Mouse (Mus musculus) heart, embryonic 12.5 days (tissue): ENCODE results near the gene H2-Eb2. TPM values are rescaled to one million over a fixed set of nuclear protein-coding genes. Genes with fewer than 3 reads are reported as not detected.

Experiments
- ATAC-seq: fragments of 200-750 bp; cut with Nextera tagmentation; 2 replicates; pipeline ENCODE4 v1.8.0; 2017; ENCODE audit warnings: moderate TSS enrichment, moderate library complexity; ENCODE audit not compliant: insufficient number of reproducible peaks, low FRiP score
- H3K27ac ChIP-seq: fragments of 300-500 bp; sonication (generic); 2 replicates; pipeline ENCODE4 v1.5.1; 2016; ENCODE audit warnings: mild to moderate bottlenecking, moderate library complexity; ENCODE audit not compliant: poor library complexity, severe bottlenecking
- H3K27me3 ChIP-seq: fragments of 300-500 bp; sonication (generic); replicated peaks from 2 replicates; pipeline ENCODE4 v1.6.1; 2016; ENCODE audit warnings: mild to moderate bottlenecking, moderate library complexity
- H3K36me3 ChIP-seq: fragments of 300-500 bp; sonication (generic); 2 replicates; pipeline ENCODE4 v1.6.1; 2016; ENCODE audit warnings: mild to moderate bottlenecking, moderate library complexity
- H3K4me1 ChIP-seq: fragments of 300-500 bp; sonication (generic); replicated peaks from 2 replicates; pipeline ENCODE4 v1.6.1; 2016; ENCODE audit warnings: mild to moderate bottlenecking
- H3K4me2 ChIP-seq: fragments of 300-500 bp; sonication (generic); 2 replicates; pipeline ENCODE4 v1.6.1; 2016; ENCODE audit warnings: mild to moderate bottlenecking, moderate library complexity
- H3K4me3 ChIP-seq: fragments of 300-500 bp; sonication (generic); 2 replicates; pipeline ENCODE4 v1.5.1; 2016; ENCODE audit warnings: mild to moderate bottlenecking
- H3K9ac ChIP-seq: fragments of 300-500 bp; sonication (generic); 2 replicates; pipeline ENCODE4 v1.6.1; 2016; ENCODE audit warnings: mild to moderate bottlenecking, moderate library complexity
- H3K9me3 ChIP-seq: fragments of 300-500 bp; sonication (generic); replicated peaks from 2 replicates; pipeline ENCODE4 v1.6.1; 2016; ENCODE audit warnings: mild to moderate bottlenecking, moderate library complexity
- WGBS: fragments of 180-500 bp; shearing (Covaris S2); methylation state at CpG from one replicate; pipeline ENCODE4 v1.1.7; 2016; 5-methylcytosine and 5-hydroxymethylcytosine counted together
- polyA plus RNA-seq: library from polyadenylated mRNA; unstranded; fragments of >200 nt; fragmentation: Nextera tagmentation; extraction: Ambion mirVana; gene quantifications from 2 replicates; pipeline ENCODE4 v1.2.1, GENCODE M21; 2016

H2-Eb2 gene
- not detected in 2 replicates for polyA plus RNA-seq

DNA sequence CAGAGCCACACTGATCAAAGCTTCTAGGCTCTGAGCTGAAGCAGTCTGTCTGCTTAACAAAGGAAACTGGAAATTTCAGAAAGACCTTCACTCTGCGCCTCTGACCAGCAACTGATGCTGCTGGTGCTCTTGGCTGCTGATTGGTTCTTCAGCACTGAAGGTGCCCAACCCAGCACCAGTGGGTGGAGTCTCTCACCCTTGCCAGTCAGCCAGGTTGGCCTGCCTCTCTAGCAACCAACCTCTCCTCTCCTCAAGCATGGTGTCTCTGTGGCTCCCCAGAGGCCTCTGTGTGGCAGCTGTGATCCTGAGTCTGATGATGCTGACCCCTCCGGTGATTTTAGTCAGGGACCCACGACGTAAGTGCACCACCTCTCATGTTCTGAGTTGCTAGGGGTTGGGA is at the start of gene H2-Eb2:
Gene H2-Eb2, plus strand, starts transcription at position 230 of the 400 bp plus-strand sequence.
- no peak within 1 kb of the TSS for H3K27ac ChIP-seq
- no peak within 1 kb of the TSS for H3K4me3 ChIP-seq
- WGBS = 47% methylated on average over 4 of the region's 4 CpGs
- no peak within 1 kb of the TSS for H3K9ac ChIP-seq
- H3K27me3 ChIP-seq = no peaks in the 10 kb centered on the region
- H3K4me2 ChIP-seq = no peak within 1 kb of the TSS
- H3K9me3 ChIP-seq = no peaks in the 10 kb centered on the region
- no peaks in the 10 kb centered on the region for H3K4me1 ChIP-seq
- no peak for ATAC-seq
- H3K36me3 ChIP-seq = no peaks in the 10 kb centered on the region

DNA sequence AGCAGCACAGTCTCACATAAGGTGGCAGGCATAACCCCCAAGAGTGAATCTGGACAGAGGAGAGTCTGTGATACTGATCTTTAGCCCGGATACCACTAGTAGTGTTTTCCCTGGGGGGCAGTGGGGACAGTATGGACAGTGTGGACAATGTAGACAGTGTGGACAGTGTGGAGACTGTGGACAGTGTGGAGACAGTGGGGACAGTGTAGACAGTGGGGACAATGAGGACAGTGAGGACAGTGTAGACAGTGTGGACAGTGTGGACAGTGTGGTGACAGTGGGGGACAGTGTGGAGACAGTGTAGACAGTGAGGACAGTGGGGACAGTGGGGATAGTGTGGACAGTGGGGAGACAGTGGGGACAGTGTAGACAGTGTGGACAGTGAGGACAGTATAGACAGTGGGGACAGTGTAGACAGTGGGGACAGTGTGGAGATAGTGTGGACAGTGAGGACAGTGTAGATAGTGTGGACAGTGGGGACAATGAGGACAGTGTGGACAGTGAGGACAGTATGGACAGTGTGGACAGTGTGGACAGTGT is 44.9 kb upstream of the H2-Eb2 start:
- no peaks in the 10 kb centered on the region for H3K36me3 ChIP-seq
- no peak overlapping the region for H3K4me2 ChIP-seq
- 0 out of 2 replicates have a peak, but pooled peaks cover 3% of the 10 kb centered on the region for H3K9me3 ChIP-seq
- no peak overlapping the region for H3K27ac ChIP-seq
- H3K4me3 ChIP-seq = no peak overlapping the region
- ATAC-seq = peak; percentile 33; the same call in 1 of the 2 replicates
- H3K9ac ChIP-seq = no peak overlapping the region
- H3K4me1 ChIP-seq = no peaks in the 10 kb centered on the region
- H3K27me3 ChIP-seq = peaks cover 16% of the 10 kb centered on the region
- WGBS = 71% methylated on average over 1 of the region's 1 CpGs

DNA sequence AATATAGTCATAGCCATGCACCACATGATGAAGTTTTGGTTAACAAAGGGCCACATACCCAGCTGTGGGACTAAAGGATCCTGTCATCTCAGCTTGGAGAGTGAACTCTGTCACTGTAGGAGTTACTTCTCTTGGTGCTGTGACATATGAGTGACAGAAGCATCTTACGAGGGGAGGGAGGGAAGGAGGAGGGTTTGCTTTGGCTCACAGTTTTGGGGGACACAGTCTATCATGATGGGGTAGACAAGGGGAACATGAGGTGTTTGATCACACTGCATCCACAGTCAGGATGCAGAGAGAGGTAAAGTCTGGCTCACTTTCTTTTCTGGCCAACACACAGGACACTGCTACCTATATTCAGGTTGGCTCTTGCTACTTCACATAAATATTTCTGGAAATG is 43.6 kb upstream of the H2-Eb2 start:
- H3K4me3 ChIP-seq = no peak overlapping the region
- 0 out of 2 replicates have a peak, but pooled peaks cover 3% of the 10 kb centered on the region for H3K9me3 ChIP-seq
- 55% methylated on average over 1 of the region's 1 CpGs for WGBS
- no peak overlapping the region for H3K4me2 ChIP-seq
- H3K27ac ChIP-seq = no peak overlapping the region
- peaks cover 19% of the 10 kb centered on the region for H3K27me3 ChIP-seq
- no peaks in the 10 kb centered on the region for H3K4me1 ChIP-seq
- no peak for ATAC-seq
- H3K9ac ChIP-seq = no peak overlapping the region
- H3K36me3 ChIP-seq = no peaks in the 10 kb centered on the region

DNA sequence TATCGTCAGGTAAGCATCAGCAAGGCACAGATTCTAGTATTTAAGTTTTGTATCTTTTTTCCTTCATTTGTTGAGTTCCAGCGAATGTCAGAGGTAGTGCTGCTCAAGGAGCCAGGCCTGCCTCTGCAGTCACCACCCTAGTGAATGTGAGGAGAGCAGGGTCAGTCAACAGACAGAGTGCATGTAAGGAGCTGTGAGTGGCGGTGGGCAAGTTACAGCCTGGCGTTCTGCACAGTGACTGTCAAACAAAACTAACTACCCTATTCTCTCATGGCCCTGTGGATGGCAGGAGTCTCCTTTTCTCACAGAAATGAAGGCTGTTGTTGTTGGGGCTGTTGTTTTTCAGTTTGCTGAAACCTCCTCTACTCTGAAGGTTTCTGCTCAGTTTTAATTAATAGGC is 40.1 kb upstream of the H2-Eb2 start:
- no peak overlapping the region for H3K9ac ChIP-seq
- H3K27me3 ChIP-seq = peaks cover 15% of the 10 kb centered on the region
- no peaks in the 10 kb centered on the region for H3K9me3 ChIP-seq
- H3K4me2 ChIP-seq = no peak overlapping the region
- H3K4me1 ChIP-seq = no peaks in the 10 kb centered on the region
- H3K36me3 ChIP-seq = no peaks in the 10 kb centered on the region
- no peak overlapping the region for H3K4me3 ChIP-seq
- H3K27ac ChIP-seq = no peak overlapping the region
- 61% methylated on average over 4 of the region's 4 CpGs for WGBS
- ATAC-seq = no peak

DNA sequence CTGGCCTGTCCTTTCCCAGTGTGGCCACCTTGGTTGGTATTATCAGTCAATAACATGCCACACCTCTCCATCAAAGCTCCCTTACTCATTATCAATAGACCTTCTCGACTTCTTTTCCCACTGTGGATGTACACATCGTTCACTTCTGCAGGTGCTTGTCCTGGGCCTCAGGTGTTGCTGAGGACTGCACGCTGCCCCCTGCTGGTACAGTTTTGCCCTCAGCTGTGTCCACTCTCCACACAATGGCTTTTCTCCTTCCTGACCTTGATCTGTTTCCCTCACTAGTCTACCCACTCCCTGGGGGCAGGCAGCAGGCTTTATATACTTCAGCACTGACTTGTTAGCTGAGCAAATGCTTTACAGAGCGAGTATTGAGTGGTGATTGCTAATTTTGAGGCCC is 39.6 kb upstream of the H2-Eb2 start:
- no peak overlapping the region for H3K27ac ChIP-seq
- H3K27me3 ChIP-seq = peaks cover 10% of the 10 kb centered on the region
- no peak for ATAC-seq
- no peak overlapping the region for H3K9ac ChIP-seq
- H3K4me1 ChIP-seq = no peaks in the 10 kb centered on the region
- no peak overlapping the region for H3K4me2 ChIP-seq
- no peaks in the 10 kb centered on the region for H3K9me3 ChIP-seq
- H3K36me3 ChIP-seq = no peaks in the 10 kb centered on the region
- no peak overlapping the region for H3K4me3 ChIP-seq
- WGBS = 35% methylated on average over 4 of the region's 4 CpGs

DNA sequence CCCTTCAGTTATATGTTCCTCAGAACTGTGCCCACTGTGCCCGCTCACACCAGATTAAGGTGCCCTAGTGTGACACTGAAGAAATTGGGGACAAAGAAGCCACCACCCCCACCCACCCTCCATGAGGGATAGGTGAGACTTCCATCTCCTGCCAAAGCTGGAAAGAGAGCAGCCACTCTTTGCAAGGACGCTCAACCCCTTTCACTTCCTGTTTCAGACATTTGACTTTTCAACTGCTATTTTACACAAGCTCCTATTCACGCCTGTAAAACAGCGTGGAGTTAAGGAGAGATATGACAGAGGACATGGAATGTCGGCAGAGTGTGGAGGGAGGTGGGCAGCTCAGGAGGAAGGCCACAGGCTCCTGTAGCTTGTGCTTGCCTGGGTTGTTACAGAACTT is 39.0 kb upstream of the H2-Eb2 start:
- Histone ChIP-seq H3K36me3 (no peaks in the 10 kb centered on the region), H3K27me3 (peaks cover 8% of the 10 kb centered on the region; the same call in 1 of the 2 replicates), H3K4me1 (no peaks in the 10 kb centered on the region), H3K9me3 (no peaks in the 10 kb centered on the region), H3K9ac (no peak overlapping the region), H3K27ac (no peak overlapping the region), H3K4me3 (no peak overlapping the region), H3K4me2 (no peak overlapping the region)
- ATAC-seq = no peak
- 51% methylated on average over 5 of the region's 5 CpGs for WGBS

DNA sequence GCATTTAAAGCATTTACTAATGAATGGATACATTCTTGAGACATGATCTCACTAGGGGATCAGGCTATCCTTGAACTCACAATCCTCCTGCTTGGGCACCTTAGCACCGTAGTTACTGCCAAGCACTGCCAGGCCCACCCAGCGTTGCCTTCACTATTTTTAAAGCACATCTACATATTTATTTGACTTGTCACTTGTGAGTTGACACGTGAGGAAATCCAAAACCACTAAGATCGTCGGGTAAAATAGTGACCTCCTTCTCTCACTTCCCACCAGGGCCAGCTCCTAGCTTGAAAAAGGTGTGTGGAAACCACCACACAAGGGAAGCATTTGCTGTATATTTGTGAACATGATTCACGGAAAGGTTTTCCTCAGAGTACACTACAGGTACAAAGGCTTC is 38.5 kb upstream of the H2-Eb2 start:
- H3K4me2 ChIP-seq = no peak overlapping the region
- H3K9ac ChIP-seq = no peak overlapping the region
- no peak overlapping the region for H3K27ac ChIP-seq
- no peak overlapping the region for H3K4me3 ChIP-seq
- no peaks in the 10 kb centered on the region for H3K4me1 ChIP-seq
- H3K27me3 ChIP-seq = peaks cover 8% of the 10 kb centered on the region; the same call in 1 of the 2 replicates
- no peak for ATAC-seq
- 62% methylated on average over 6 of the region's 6 CpGs for WGBS
- H3K9me3 ChIP-seq = no peaks in the 10 kb centered on the region
- H3K36me3 ChIP-seq = no peaks in the 10 kb centered on the region

DNA sequence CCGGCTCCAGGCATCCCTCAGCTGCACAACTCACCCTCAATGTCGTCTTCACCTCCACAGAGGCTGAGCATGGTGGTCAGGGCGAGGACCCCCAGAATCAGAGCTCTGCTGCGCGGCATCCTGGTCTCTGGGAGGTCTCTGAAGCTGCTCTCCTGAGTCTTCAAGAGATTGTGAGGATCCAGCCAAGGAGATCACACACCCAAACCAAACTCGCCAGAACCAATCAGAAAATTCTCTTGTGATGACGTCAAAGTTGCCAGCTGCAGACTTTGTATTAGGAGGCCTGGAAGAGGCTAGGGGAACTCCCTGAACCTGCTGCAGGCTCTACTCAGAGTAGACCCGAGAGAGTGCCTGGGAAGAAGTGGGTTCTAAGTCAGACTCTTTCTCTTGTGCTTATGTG is 37.8 kb upstream of the H2-Eb2 start, which contains the start of gene H2-Aa:
Gene H2-Aa, minus strand, starts transcription at position 176 of the 400 bp plus-strand sequence.
- ATAC-seq = peak; percentile 39; the same call in 1 of the 2 replicates
- Histone ChIP-seq H3K4me2 (no peak within 1 kb of the TSS), H3K27me3 (peaks cover 8% of the 10 kb centered on the region; the same call in 1 of the 2 replicates), H3K27ac (no peak within 1 kb of the TSS), H3K9ac (no peak within 1 kb of the TSS), H3K4me3 (no peak within 1 kb of the TSS), H3K4me1 (no peaks in the 10 kb centered on the region), H3K9me3 (no peaks in the 10 kb centered on the region), H3K36me3 (no peaks in the 10 kb centered on the region)
- 20% methylated on average over 8 of the region's 8 CpGs for WGBS

DNA sequence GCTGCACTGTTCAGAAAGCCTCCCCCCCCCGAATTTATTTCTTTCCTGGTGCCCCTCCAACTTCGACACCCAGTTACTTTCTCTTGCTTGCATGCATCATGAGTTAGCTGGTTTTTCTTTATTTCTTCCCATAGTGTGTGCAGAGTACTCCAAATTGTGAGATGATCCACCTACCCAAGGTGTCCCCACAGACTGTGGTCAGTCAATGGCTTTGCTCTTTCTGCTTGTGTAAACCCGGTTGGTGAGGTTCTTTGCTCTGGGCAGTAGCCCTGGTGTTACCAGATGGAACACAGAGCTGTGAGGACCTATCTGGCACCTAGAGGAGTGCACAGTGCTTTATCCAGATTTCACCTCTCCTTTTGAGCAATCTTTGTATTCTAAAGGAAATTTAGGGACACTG is 37.3 kb upstream of the H2-Eb2 start:
- Histone ChIP-seq H3K27ac (no peak overlapping the region), H3K4me3 (no peak overlapping the region), H3K4me2 (no peak overlapping the region), H3K4me1 (no peaks in the 10 kb centered on the region), H3K9me3 (no peaks in the 10 kb centered on the region), H3K9ac (no peak overlapping the region), H3K36me3 (no peaks in the 10 kb centered on the region), H3K27me3 (peaks cover 8% of the 10 kb centered on the region; the same call in 1 of the 2 replicates)
- WGBS = 65% methylated on average over 3 of the region's 3 CpGs
- ATAC-seq = no peak

DNA sequence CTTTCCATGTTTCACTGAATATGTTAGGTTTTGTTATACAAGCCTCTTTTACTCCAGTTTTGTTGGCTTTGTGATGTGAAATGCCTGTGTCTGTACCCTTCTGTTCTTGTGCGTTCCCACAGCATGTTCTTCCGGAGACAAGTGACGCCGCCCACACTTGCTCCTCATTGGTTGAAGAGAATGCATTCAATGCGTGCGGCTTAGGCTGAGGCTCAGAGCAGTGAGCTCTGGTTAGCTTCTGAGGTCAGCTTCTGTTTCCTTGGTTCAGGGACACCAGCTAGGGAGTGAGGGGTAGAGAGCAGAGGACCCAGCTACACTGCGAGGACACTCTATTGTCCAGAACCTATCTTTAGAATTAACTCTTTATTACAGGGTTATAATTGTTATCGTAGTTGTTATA is 33.9 kb upstream of the H2-Eb2 start:
- Histone ChIP-seq H3K27ac (no peak overlapping the region), H3K36me3 (no peaks in the 10 kb centered on the region), H3K4me3 (no peak overlapping the region), H3K27me3 (peaks cover 2% of the 10 kb centered on the region; the same call in 1 of the 2 replicates), H3K9ac (no peak overlapping the region), H3K4me1 (no peaks in the 10 kb centered on the region), H3K9me3 (no peaks in the 10 kb centered on the region), H3K4me2 (no peak overlapping the region)
- 14% methylated on average over 8 of the region's 8 CpGs for WGBS
- ATAC-seq = peak; percentile 63; the same call in 1 of the 2 replicates

DNA sequence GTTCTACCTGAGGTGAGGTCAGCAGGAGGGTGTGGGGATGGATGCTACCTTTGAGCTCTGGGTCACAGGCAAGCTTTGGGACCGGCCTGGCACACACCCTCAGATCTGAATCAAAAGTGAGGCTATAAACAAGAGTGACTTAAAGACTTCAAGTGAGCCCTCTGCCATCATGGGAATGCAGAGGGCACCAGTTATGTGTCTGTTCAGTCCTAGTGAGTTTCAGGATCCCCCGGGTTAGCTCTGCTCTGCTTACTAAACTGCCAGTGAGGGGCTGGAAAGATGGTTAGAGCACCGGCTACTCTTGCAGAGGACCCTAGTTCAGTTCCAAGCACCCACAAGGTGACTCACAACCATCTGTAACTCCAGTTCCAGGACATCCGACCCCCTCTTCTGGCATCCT is 32.9 kb upstream of the H2-Eb2 start:
- H3K4me2 ChIP-seq = no peak overlapping the region
- peaks cover 8% of the 10 kb centered on the region; the same call in 1 of the 2 replicates for H3K27me3 ChIP-seq
- no peaks in the 10 kb centered on the region for H3K4me1 ChIP-seq
- H3K27ac ChIP-seq = no peak overlapping the region
- no peak for ATAC-seq
- H3K9ac ChIP-seq = no peak overlapping the region
- H3K36me3 ChIP-seq = no peaks in the 10 kb centered on the region
- H3K4me3 ChIP-seq = no peak overlapping the region
- 72% methylated on average over 4 of the region's 4 CpGs for WGBS
- no peaks in the 10 kb centered on the region for H3K9me3 ChIP-seq

DNA sequence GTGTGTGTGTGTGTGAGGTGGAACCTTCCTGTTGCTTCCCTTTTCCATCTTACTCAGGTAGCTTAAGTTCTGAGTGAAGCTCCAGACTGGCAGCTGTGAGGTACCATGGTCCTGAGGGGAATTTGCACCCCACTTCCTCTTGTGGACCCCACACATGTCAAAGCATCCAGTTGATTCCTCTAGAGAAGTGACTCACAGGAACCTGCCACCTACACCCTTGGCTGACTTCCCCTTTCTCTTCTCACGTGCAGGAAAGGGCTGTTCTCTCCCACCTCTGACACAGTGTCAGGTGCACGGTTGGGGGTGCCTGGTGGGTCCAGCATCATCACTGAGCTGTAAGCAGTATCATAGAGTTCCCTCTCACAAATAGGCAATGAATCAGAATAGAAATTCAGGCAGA is 31.9 kb upstream of the H2-Eb2 start:
- Histone ChIP-seq H3K36me3 (no peaks in the 10 kb centered on the region), H3K4me3 (no peak overlapping the region), H3K9me3 (no peaks in the 10 kb centered on the region), H3K4me2 (no peak overlapping the region), H3K27me3 (peaks cover 14% of the 10 kb centered on the region; the same call in 1 of the 2 replicates), H3K27ac (no peak overlapping the region), H3K4me1 (no peaks in the 10 kb centered on the region), H3K9ac (no peak overlapping the region)
- 50% methylated on average over 2 of the region's 2 CpGs for WGBS
- no peak for ATAC-seq
